Mouse (Mus musculus): Measurements from ENCODE around the gene Ankrd33b. TPM values are rescaled to one million over a fixed set of nuclear protein-coding genes. Genes with fewer than 3 reads are reported as not detected.

Gene Ankrd33b
- total and polyA plus RNA-seq, 2 experiments from 2014 or later: 5.6 to 12.9 TPM

DNA sequence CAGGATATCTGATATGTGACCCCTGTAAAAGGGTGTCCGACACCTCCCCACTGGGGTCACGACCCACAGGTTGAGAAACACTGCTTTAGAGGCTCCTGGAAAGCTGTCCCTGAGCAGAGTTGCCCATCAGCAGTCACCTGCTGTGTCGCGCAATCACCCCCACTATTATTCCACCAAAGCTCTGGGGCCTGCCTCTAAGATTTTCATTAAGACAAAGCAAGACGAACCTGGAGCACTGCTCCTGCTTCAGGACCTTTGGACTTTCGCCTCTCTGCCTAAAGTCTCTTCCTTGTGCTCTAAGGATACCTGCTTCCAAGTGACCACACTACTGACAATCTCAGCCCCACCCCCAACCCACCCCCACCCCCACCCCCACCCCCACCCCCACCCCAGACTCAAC, 3.1 kb downstream of the Ankrd33b start:
- WGBS: 89% methylated on average over 6 of the region's 6 CpGs
- Histone ChIP-seq H3K9ac (replicated peaks; ENCODE audit: low read depth, low read length) (no peak overlapping the region), H3K4me2 (ENCODE audit: low read depth, low read length) (no peak overlapping the region), H3K4me3 (ENCODE audit: low read depth, low read length) (no peak overlapping the region), H3K27me3 (ENCODE audit: control insufficient read depth, insufficient read depth, low read length) (0 out of 2 replicates have a peak, but pooled peaks cover 3% of the 10 kb centered on the region), H3K4me1 (ENCODE audit: control insufficient read depth, insufficient read depth) (peaks cover 9% of the 10 kb centered on the region; the same call in 1 of the 2 replicates), H3K36me3 (replicated peaks; ENCODE audit: control insufficient read depth, insufficient read depth, low read length) (no peaks in the 10 kb centered on the region), H3K27ac (ENCODE audit: low read depth) (no peak overlapping the region), H3K9me3 (replicated peaks; ENCODE audit: control insufficient read depth, low read length) (no peaks in the 10 kb centered on the region)
- TF ChIP-seq EP300 (IDR thresholded peaks at IDR 0.05; ENCODE audit: low read depth) (no peak), CTCF (IDR thresholded peaks at IDR 0.05; ENCODE audit: low read depth) (no peak)
- DNase-seq (ENCODE audit: low spot score): no peak
- no peak for ATAC-seq (ENCODE audit: insufficient read depth, low read depth)

DNA sequence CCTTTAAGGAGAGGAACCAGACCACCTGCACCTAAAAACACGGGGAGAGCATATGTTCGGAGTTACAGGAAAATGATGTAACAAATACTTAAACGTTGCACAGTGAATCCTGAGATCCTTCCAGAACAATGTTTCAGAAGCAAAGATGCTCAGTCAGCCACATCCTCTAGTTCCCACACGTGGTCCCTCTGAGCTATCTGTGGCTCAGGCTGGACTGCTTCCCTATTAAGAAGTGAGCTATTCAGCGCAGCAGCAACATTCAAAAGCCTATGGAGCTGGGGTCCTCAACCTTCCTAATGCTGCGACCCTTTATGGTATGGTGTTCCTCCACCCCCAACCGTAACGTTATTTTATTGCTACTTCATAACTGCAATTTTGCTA, 3.6 kb downstream of the Ankrd33b start:
- peaks cover 5% of the 10 kb centered on the region; the same call in 1 of the 2 replicates for H3K4me1 ChIP-seq (ENCODE audit: control insufficient read depth, insufficient read depth)
- TF ChIP-seq EP300 (IDR thresholded peaks at IDR 0.05; ENCODE audit: low read depth): no peak
- TF ChIP-seq CTCF (IDR thresholded peaks at IDR 0.05; ENCODE audit: low read depth): no peak
- H3K4me2 ChIP-seq (ENCODE audit: low read depth, low read length): no peak overlapping the region
- H3K27ac ChIP-seq (ENCODE audit: low read depth): no peak overlapping the region
- no peaks in the 10 kb centered on the region for H3K9me3 ChIP-seq (replicated peaks; ENCODE audit: control insufficient read depth, low read length)
- ATAC-seq (ENCODE audit: insufficient read depth, low read depth): no peak
- H3K36me3 ChIP-seq (replicated peaks; ENCODE audit: control insufficient read depth, insufficient read depth, low read length): no peaks in the 10 kb centered on the region
- 0 out of 2 replicates have a peak, but pooled peaks cover 3% of the 10 kb centered on the region for H3K27me3 ChIP-seq (ENCODE audit: control insufficient read depth, insufficient read depth, low read length)
- H3K4me3 ChIP-seq (ENCODE audit: low read depth, low read length): no peak overlapping the region
- no peak overlapping the region for H3K9ac ChIP-seq (replicated peaks; ENCODE audit: low read depth, low read length)
- 79% methylated on average over 8 of the region's 8 CpGs for WGBS
- no peak for DNase-seq (ENCODE audit: low spot score)

DNA sequence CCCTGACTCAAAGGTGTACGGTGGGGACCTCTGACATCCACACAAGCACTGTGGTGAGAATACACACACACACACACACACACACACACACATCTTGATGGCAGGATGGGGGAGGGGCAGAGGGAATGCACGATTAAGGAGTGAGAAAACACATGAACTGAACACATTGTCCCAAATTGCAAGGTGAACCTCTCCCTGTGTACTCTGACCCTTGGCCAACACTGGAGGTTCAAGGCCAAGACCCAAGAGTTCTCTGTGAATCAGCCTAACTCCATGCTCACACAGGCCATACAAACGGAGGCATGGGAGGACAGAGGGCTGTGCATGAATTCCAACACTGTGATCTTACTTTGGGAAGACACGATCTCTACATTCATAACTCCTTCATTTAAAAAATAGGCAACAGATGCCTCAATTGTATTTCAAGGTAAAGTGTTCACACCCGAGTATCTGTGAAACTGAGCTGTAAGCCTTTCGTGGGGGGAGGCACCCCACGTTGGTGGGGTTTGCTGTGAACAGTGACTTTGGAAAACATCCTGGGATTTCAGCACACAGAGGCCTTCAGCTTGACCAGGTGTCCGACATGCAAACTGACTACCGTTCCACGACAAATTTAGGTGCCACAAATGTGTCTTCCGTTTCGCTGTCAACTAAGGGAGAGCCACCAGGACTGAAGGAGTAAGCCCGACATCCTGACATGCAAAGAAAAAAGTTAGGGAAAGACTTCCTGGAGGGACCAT, 4.1 kb downstream of the Ankrd33b start:
- WGBS: 91% methylated on average over 13 of the region's 13 CpGs
- H3K27me3 ChIP-seq (ENCODE audit: control insufficient read depth, insufficient read depth, low read length): no peaks in the 10 kb centered on the region
- no peak overlapping the region for H3K27ac ChIP-seq (ENCODE audit: low read depth)
- H3K9me3 ChIP-seq (replicated peaks; ENCODE audit: control insufficient read depth, low read length): no peaks in the 10 kb centered on the region
- H3K4me2 ChIP-seq (ENCODE audit: low read depth, low read length): no peak overlapping the region
- H3K36me3 ChIP-seq (replicated peaks; ENCODE audit: control insufficient read depth, insufficient read depth, low read length): no peaks in the 10 kb centered on the region
- peaks cover 5% of the 10 kb centered on the region; the same call in 1 of the 2 replicates for H3K4me1 ChIP-seq (ENCODE audit: control insufficient read depth, insufficient read depth)
- H3K9ac ChIP-seq (replicated peaks; ENCODE audit: low read depth, low read length): no peak overlapping the region
- ATAC-seq (ENCODE audit: insufficient read depth, low read depth) (no peak), DNase-seq (ENCODE audit: low spot score) (no peak)
- H3K4me3 ChIP-seq (ENCODE audit: low read depth, low read length): no peak overlapping the region
- TF ChIP-seq CTCF (IDR thresholded peaks at IDR 0.05; ENCODE audit: low read depth): no peak
- no peak for TF ChIP-seq EP300 (IDR thresholded peaks at IDR 0.05; ENCODE audit: low read depth)

DNA sequence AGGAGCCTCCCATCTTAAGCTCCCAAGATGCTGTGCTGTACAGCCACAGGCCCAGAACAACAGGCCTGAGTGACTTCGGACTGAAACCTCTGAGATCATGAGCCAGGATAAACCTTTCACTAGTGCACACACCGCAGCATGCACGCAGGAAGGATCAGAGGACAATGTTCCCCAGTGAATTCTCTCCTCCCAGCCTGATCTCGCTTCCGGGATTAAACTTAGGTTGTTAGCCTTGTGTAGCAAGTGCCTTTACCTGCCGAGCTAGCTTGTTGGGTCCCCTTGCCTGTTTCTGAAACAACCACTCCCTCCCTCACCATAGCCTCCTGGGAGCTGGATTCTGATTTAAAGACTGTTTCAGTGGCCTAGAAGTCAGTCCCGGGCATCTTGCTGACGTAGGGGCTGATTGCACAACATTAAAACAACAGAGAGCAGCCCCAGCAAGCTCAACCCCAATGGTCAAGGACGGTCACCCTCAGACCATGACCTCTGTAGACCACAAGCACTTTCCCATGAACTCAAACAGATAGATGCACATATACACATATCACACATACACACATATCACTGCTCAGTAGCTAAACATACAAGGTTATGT, 6.2 kb downstream of the Ankrd33b start:
- no peak overlapping the region for H3K4me2 ChIP-seq (ENCODE audit: low read depth, low read length)
- no peak overlapping the region for H3K9ac ChIP-seq (replicated peaks; ENCODE audit: low read depth, low read length)
- WGBS: 92% methylated on average over 9 of the region's 9 CpGs
- no peak overlapping the region for H3K4me3 ChIP-seq (ENCODE audit: low read depth, low read length)
- H3K36me3 ChIP-seq (replicated peaks; ENCODE audit: control insufficient read depth, insufficient read depth, low read length): no peaks in the 10 kb centered on the region
- DNase-seq (ENCODE audit: low spot score) (no peak), ATAC-seq (ENCODE audit: insufficient read depth, low read depth) (no peak)
- H3K27me3 ChIP-seq (ENCODE audit: control insufficient read depth, insufficient read depth, low read length): no peaks in the 10 kb centered on the region
- TF ChIP-seq CTCF (IDR thresholded peaks at IDR 0.05; ENCODE audit: low read depth): no peak
- TF ChIP-seq EP300 (IDR thresholded peaks at IDR 0.05; ENCODE audit: low read depth): no peak
- no peaks in the 10 kb centered on the region for H3K9me3 ChIP-seq (replicated peaks; ENCODE audit: control insufficient read depth, low read length)
- H3K4me1 ChIP-seq (ENCODE audit: control insufficient read depth, insufficient read depth): 0 out of 2 replicates have a peak, but pooled peaks cover 3% of the 10 kb centered on the region
- no peak overlapping the region for H3K27ac ChIP-seq (ENCODE audit: low read depth)

DNA sequence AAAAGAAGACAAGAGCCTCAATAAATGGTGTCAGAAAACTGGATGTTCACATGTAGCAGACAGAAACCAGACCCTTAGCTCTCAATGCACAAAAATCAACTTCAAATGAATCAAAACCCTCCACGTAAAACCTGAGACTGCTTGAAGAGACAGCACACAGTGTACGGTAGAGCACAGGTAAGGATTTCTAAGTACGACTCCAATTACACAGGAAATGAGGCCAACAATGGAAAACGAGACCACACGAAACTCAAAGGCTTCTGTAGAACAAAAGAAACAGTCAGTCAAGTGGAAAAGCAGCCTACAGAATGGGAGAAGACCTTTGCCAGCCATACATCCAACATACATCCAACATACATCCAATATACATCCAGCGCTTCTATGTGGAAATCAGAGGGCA, 6.9 kb downstream of the Ankrd33b start:
- Histone ChIP-seq H3K4me2 (ENCODE audit: low read depth, low read length) (no peak overlapping the region), H3K4me1 (ENCODE audit: control insufficient read depth, insufficient read depth) (no peaks in the 10 kb centered on the region), H3K36me3 (replicated peaks; ENCODE audit: control insufficient read depth, insufficient read depth, low read length) (no peaks in the 10 kb centered on the region), H3K9ac (replicated peaks; ENCODE audit: low read depth, low read length) (no peak overlapping the region), H3K4me3 (ENCODE audit: low read depth, low read length) (no peak overlapping the region), H3K27ac (ENCODE audit: low read depth) (no peak overlapping the region), H3K9me3 (replicated peaks; ENCODE audit: control insufficient read depth, low read length) (no peaks in the 10 kb centered on the region), H3K27me3 (ENCODE audit: control insufficient read depth, insufficient read depth, low read length) (no peaks in the 10 kb centered on the region)
- TF ChIP-seq CTCF (IDR thresholded peaks at IDR 0.05; ENCODE audit: low read depth): no peak
- 78% methylated on average over 6 of the region's 6 CpGs for WGBS
- no peak for DNase-seq (ENCODE audit: low spot score)
- no peak for ATAC-seq (ENCODE audit: insufficient read depth, low read depth)

Data from heart, postnatal 0 days (tissue).